In the genomic region with DNA sequence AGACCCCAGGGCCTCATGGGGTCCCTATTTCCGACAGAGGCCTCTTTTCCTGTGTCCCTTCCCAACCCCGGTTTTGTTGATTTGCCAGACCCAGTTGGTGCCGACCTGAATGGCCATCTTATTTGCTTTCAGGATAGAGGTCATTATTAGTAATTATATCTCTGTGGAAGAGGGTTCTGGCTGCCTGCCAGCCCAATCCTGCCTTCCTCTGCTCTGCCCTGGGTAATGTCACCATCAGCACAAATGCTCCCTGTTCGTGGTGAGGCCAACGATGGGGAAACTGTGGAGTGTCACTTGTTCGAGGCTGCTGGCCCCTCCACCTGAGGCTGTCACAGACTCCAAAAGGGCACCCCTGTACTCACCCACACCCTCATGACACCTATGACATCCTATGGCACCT, we compare ENCODE assay signal across 9 mouse cellular contexts.
DNase-seq lines count a peak whose midpoint lies in the region; ATAC-seq and TF ChIP-seq lines count a peak whose summit lies in the region.
"Had no signal": no experiment of that assay in that cellular context is flagged by ENCODE, and none has a peak within 500 bp of the region (broad histone marks: within the 10 kb centered on the region; RNA-seq: fewer than 3 reads in every experiment).

No protein-coding gene starts in this region.

- 37% methylated on average over 6 of the region's 6 CpGs for WGBS in kidney, embryonic 14.5 days
- 8% methylated on average over 6 of the region's 6 CpGs for WGBS in heart, embryonic 14.5 days

- TF ChIP-seq POLR2A in brain, embryonic 14.5 days (IDR thresholded peaks at IDR 0.05; ENCODE audit: borderline replicate concordance, extremely low read depth, insufficient read depth, insufficient read length, poor library complexity, severe bottlenecking): no peak

- TF ChIP-seq CTCF in brain, embryonic 14.5 days (IDR thresholded peaks at IDR 0.05; ENCODE audit: borderline replicate concordance, extremely low read depth, insufficient read depth, insufficient read length): no peak

- no peak overlapping the region for H3K4me3 ChIP-seq in kidney, embryonic 14.5 days (ENCODE audit: low read length)
- no peak overlapping the region for H3K4me3 ChIP-seq in heart, embryonic 14.5 days (ENCODE audit: control insufficient read depth in 1 of 2, insufficient read depth in 1 of 2, low read depth in 1 of 2, low read length in 2 of 2)
- H3K4me3 ChIP-seq: limb, embryonic 12.5 days had no signal

- no peaks in the 10 kb centered on the region for H3K27me3 ChIP-seq in kidney, embryonic 14.5 days (ENCODE audit: control insufficient read depth, insufficient read depth, low read length)
- no peaks in the 10 kb centered on the region for H3K27me3 ChIP-seq in heart, embryonic 14.5 days (ENCODE audit: control insufficient read depth, insufficient read depth, low read length)

- no peak overlapping the region for H3K4me2 ChIP-seq in kidney, embryonic 14.5 days (replicated peaks; ENCODE audit: low read depth, low read length)
- no peak overlapping the region for H3K4me2 ChIP-seq in heart, embryonic 14.5 days (ENCODE audit: low read length)
- H3K4me2 ChIP-seq: limb, embryonic 12.5 days had no signal

- no peak for DNase-seq in kidney, adult 11 months
- DNase-seq in adrenal gland, adult 18-20 months (ENCODE audit: low spot score in 2 of 2): peak; percentile 15 to 27
- DNase-seq in brain, embryonic 14.5 days (ENCODE audit: low read depth): peak; percentile 65
- no peak for DNase-seq in urinary bladder, postnatal 14 days (ENCODE audit: low spot score)
- no peak for DNase-seq in frontal cortex, postnatal 25 days (ENCODE audit: low spot score in 2 of 2)

- no peak overlapping the region for H3K9ac ChIP-seq in kidney, embryonic 14.5 days (ENCODE audit: low read depth, low read length)
- H3K9ac ChIP-seq in heart, embryonic 14.5 days (ENCODE audit: low read length): no peak overlapping the region
- H3K9ac ChIP-seq: limb, embryonic 12.5 days had no signal

- no peaks in the 10 kb centered on the region for H3K36me3 ChIP-seq in kidney, embryonic 14.5 days (ENCODE audit: control insufficient read depth, insufficient read depth, low read length)
- no peaks in the 10 kb centered on the region for H3K36me3 ChIP-seq in heart, embryonic 14.5 days (ENCODE audit: control insufficient read depth, insufficient read depth, low read length)
- H3K36me3 ChIP-seq: limb, embryonic 12.5 days had no signal

- no peak for ATAC-seq in kidney, embryonic 14.5 days (ENCODE audit: low FRiP score, low TSS enrichment)
- peak; percentile 23; the same call in 1 of the 2 replicates for ATAC-seq in heart, embryonic 14.5 days (ENCODE audit: insufficient number of reproducible peaks, insufficient read depth, low FRiP score, low read depth)
- ATAC-seq: inflammation-experienced regulatory T-cells, adult 6 months had no signal

- peaks cover 33% of the 10 kb centered on the region for H3K4me1 ChIP-seq in kidney, embryonic 14.5 days (ENCODE audit: control insufficient read depth, insufficient read depth, low read length)
- H3K4me1 ChIP-seq in heart, embryonic 14.5 days (ENCODE audit: control insufficient read depth in 2 of 2, insufficient read depth in 2 of 2, low read length in 2 of 2): peaks cover 47 to 60% of the 10 kb centered on the region in 2 experiments

- peak overlapping the region; percentile 55; the same call in 1 of the 2 replicates for H3K27ac ChIP-seq in kidney, embryonic 14.5 days (ENCODE audit: low read depth, low read length)
- H3K27ac ChIP-seq in heart, embryonic 14.5 days (replicated peaks in 1 of 2; ENCODE audit: control insufficient read depth in 1 of 2, insufficient read depth in 1 of 2, low read depth in 2 of 2, low read length in 2 of 2): peak overlapping the region; percentile 78 to 81
- H3K27ac ChIP-seq: limb, embryonic 12.5 days had no signal

- no peaks in the 10 kb centered on the region for H3K9me3 ChIP-seq in kidney, embryonic 14.5 days (ENCODE audit: control insufficient read depth, low read length)
- H3K9me3 ChIP-seq in heart, embryonic 14.5 days (ENCODE audit: control insufficient read depth, low read length): no peaks in the 10 kb centered on the region
- H3K9me3 ChIP-seq: limb, embryonic 12.5 days had no signal

Comparison
In these comparisons a context has a peak if more than half of its experiments do, and no peak if none do; other contexts are left out.
1. DNase-seq: peak in adrenal gland, adult 18-20 months (2 of 2) and brain, embryonic 14.5 days (single experiment); none in kidney, adult 11 months (single experiment), urinary bladder, postnatal 14 days (single experiment) and frontal cortex, postnatal 25 days (0 of 2).